Mouse (Mus musculus) liver, postnatal 0 days (tissue): ENCODE measurements at regions not wholly inside any gene's neighbourhood (a gene's known extent, or its start where the extent isn't known, plus 50 kb on each side); places are given as distances from the start of the nearest gene placed in this dataset.

ENCODE experiments used
- ATAC-seq: fragments of 200-750 bp; cut with Nextera tagmentation; 2 replicates; pipeline ENCODE4 v1.8.0; 2017; ENCODE audit warnings: mild to moderate bottlenecking, moderate library complexity
- DNase-seq: peaks from one replicate; pipeline ENCODE4 v3.0.0-alpha.2; 2016
- H3K27ac ChIP-seq: fragments of 300-500 bp; sonication (generic); 2 replicates; pipeline ENCODE4 v1.5.1; 2014; ENCODE audit warnings: antibody characterized with exemption, moderate library complexity, mild to moderate bottlenecking, low read depth
- H3K27me3 ChIP-seq: fragments of 300-500 bp; sonication (generic); 2 replicates; pipeline ENCODE4 v1.6.1; 2014; ENCODE audit warnings: low read length, control low read depth, mixed read lengths; ENCODE audit not compliant: insufficient read depth
- H3K36me3 ChIP-seq: fragments of 300-500 bp; sonication (generic); replicated peaks from 2 replicates; pipeline ENCODE4 v1.6.1; 2014; ENCODE audit warnings: mild to moderate bottlenecking, control low read depth, low read length, moderate library complexity, mixed read lengths; ENCODE audit not compliant: insufficient read depth
- H3K4me1 ChIP-seq: fragments of 300-500 bp; sonication (generic); 2 replicates; pipeline ENCODE4 v1.6.1; 2014; ENCODE audit warnings: antibody characterized with exemption, mild to moderate bottlenecking, control low read depth; ENCODE audit not compliant: insufficient read depth
- H3K4me2 ChIP-seq: fragments of 300-500 bp; sonication (generic); 2 replicates; pipeline ENCODE4 v1.6.1; 2014; ENCODE audit warnings: low read depth, mild to moderate bottlenecking, low read length, moderate library complexity, mixed read lengths
- H3K4me3 ChIP-seq: fragments of 300-500 bp; sonication (generic); 2 replicates; pipeline ENCODE4 v1.5.1; 2014; ENCODE audit warnings: low read depth, low read length
- H3K9ac ChIP-seq: fragments of 300-500 bp; sonication (generic); replicated peaks from 2 replicates; pipeline ENCODE4 v1.6.1; 2014; ENCODE audit warnings: mild to moderate bottlenecking, moderate library complexity
- H3K9me3 ChIP-seq: fragments of 300-500 bp; sonication (generic); 2 replicates; pipeline ENCODE4 v1.6.1; 2016; ENCODE audit warnings: mild to moderate bottlenecking, control low read depth, low read length, mixed read lengths
- CTCF ChIP-seq: sonication (generic); IDR thresholded peaks from 2 replicates; pipeline ENCODE4 v1.5.1; 2016; ENCODE audit warnings: antibody characterized with exemption, low read depth
- EP300 ChIP-seq: IDR thresholded peaks from 2 replicates; pipeline ENCODE4 v1.6.1; 2016; ENCODE audit warnings: antibody characterized with exemption, low read depth, mild to moderate bottlenecking
- WGBS: fragments of 180-500 bp; shearing (Covaris S2); extraction: QIAGEN DNeasy Blood & Tissue Kit; methylation state at CpG from one replicate; pipeline ENCODE4 v1.1.7; 2014; ENCODE audit not compliant: insufficient replicate concordance; 5-methylcytosine and 5-hydroxymethylcytosine counted together

DNA sequence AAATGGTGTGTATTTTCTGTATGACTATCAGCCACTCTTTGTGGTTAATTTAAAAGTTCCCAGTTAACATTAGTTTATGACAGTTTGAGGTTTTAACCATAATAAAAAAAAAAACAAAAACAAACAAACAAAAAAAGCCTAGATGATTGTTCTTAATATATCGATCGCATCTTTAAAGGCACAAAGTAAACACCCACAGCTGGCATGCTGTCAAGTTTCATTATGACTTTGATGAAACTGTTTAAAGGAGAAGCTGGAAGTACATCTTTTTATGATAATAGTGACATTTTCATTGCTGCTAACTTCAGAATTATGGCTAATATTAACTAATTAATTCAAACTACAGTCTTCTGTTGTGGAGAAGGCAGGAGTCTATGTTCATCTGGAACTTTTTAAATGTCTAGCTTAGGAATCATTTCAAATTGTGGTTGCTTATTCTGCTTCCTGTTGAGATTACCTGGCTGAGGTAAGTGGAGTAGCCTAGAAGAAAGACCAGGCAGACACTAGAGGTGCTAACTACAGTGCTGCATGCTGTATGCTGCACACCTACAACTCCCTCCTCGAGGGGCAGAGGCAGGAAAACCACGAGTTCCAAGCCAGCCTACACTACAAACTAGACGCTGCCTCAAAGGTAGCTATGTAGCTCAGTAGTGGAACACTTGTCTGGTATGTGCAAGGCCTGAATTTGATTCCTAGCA, 591.9 kb downstream of the Zfp706 start:
- Histone ChIP-seq H3K4me2 (no peak overlapping the region), H3K9ac (no peak overlapping the region), H3K4me3 (no peak overlapping the region), H3K9me3 (no peaks in the 10 kb centered on the region), H3K4me1 (peaks cover 5% of the 10 kb centered on the region), H3K27ac (no peak overlapping the region), H3K27me3 (no peaks in the 10 kb centered on the region), H3K36me3 (no peaks in the 10 kb centered on the region)
- no peak for ATAC-seq
- TF ChIP-seq CTCF, result no peak
- TF ChIP-seq EP300, result no peak
- 57% methylated on average over 5 of the region's 5 CpGs for WGBS
- no peak for DNase-seq

- Histone ChIP-seq H3K4me3 (no peak overlapping the region), H3K4me2 (no peak overlapping the region), H3K9ac (no peak overlapping the region), H3K9me3 (no peaks in the 10 kb centered on the region), H3K4me1 (no peaks in the 10 kb centered on the region), H3K27ac (no peak overlapping the region), H3K27me3 (no peaks in the 10 kb centered on the region), H3K36me3 (no peaks in the 10 kb centered on the region)
- DNase-seq (no peak), ATAC-seq (no peak)
- 84% methylated on average over 3 of the region's 3 CpGs for WGBS
- no peak for TF ChIP-seq EP300
- no peak for TF ChIP-seq CTCF
These were observed 595.6 kb downstream of the Zfp706 start for GRCm38 (mm10) chr15:36412016-36412415.

DNA sequence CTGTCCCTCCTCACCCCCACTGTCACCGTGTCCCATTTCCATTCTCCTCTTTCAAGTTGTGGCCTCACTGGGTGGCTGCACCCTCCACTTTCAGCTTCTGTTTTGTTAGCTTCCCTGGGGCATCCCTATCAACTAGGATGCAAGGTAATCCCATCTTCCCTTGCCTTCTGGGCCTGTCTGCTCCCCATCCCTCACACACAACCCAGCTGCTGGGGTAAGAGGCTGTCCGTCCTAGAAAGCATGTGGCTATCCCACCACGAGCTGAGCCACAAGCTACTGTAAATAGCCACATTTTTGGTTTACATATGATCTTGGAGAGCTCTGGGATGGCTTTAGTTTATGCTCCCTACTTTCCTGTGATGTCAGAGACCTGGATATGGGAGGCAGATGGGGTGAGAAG, 602.1 kb downstream of the Zfp706 start:
- no peak for DNase-seq
- WGBS, result 71% methylated on average over 3 of the region's 3 CpGs
- no peak overlapping the region for H3K9ac ChIP-seq
- no peak overlapping the region for H3K27ac ChIP-seq
- no peak overlapping the region for H3K4me2 ChIP-seq
- TF ChIP-seq CTCF (no peak), EP300 (no peak)
- H3K27me3 ChIP-seq, result no peaks in the 10 kb centered on the region
- no peaks in the 10 kb centered on the region for H3K36me3 ChIP-seq
- no peak for ATAC-seq
- no peaks in the 10 kb centered on the region for H3K9me3 ChIP-seq
- H3K4me1 ChIP-seq, result peaks cover 3% of the 10 kb centered on the region; the same call in 1 of the 2 replicates
- H3K4me3 ChIP-seq, result no peak overlapping the region

DNA sequence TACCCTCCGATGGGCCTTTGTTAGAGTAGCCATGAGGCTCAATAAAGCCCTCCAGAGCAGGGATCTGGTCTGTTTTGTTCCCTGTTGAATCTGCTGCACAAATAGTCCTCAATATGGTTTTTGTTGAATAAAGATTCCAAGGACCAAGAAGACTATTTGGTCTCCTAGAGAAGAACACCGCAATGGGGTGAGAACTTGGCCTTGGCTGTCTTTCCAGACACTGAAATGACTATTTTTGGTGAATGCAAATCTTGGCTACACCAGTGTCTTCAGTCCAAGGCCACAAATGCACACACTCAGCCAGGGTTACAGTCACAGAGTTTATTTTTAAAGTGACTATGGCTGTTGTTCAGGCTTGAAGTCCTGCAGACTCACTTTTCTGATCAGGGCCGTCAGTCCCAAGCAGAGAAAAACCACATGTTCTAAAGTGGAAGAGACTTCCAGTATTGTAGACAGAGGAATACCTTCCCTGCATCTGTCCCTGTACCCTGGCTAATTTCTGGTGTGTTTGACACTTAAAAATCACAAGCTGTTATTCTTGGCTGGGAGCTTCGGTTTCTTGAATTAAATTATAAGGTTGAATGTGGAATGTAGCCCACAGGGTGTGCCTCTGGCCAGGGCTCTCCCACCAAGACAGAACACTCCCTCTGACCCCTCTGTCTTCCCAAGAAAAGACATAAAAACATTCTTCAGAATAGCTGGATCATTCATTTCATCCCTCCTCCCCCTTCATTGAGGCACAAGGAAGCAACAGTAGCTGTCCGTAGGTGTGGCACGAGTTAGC, 604.0 kb downstream of the Zfp706 start:
- Histone ChIP-seq H3K27ac (no peak overlapping the region), H3K4me3 (no peak overlapping the region), H3K9me3 (no peaks in the 10 kb centered on the region), H3K4me1 (peaks cover 13% of the 10 kb centered on the region; the same call in 1 of the 2 replicates), H3K27me3 (no peaks in the 10 kb centered on the region), H3K9ac (no peak overlapping the region), H3K36me3 (no peaks in the 10 kb centered on the region), H3K4me2 (no peak overlapping the region)
- no peak for DNase-seq
- 76% methylated on average over 6 of the region's 6 CpGs for WGBS
- TF ChIP-seq CTCF (no peak), EP300 (no peak)
- no peak for ATAC-seq

- H3K27ac ChIP-seq, result no peak overlapping the region
- TF ChIP-seq EP300, result no peak
- no peak for TF ChIP-seq CTCF
- 78% methylated on average over 1 of the region's 1 CpGs for WGBS
- H3K9ac ChIP-seq, result no peak overlapping the region
- H3K9me3 ChIP-seq, result no peaks in the 10 kb centered on the region
- ATAC-seq, result no peak
- H3K36me3 ChIP-seq, result no peaks in the 10 kb centered on the region
- no peak for DNase-seq
- no peaks in the 10 kb centered on the region for H3K27me3 ChIP-seq
- H3K4me2 ChIP-seq, result no peak overlapping the region
- peaks cover 13% of the 10 kb centered on the region; the same call in 1 of the 2 replicates for H3K4me1 ChIP-seq
- no peak overlapping the region for H3K4me3 ChIP-seq
These were observed 605.5 kb downstream of the Zfp706 start for GRCm38 (mm10) chr15:36402051-36402450.

DNA sequence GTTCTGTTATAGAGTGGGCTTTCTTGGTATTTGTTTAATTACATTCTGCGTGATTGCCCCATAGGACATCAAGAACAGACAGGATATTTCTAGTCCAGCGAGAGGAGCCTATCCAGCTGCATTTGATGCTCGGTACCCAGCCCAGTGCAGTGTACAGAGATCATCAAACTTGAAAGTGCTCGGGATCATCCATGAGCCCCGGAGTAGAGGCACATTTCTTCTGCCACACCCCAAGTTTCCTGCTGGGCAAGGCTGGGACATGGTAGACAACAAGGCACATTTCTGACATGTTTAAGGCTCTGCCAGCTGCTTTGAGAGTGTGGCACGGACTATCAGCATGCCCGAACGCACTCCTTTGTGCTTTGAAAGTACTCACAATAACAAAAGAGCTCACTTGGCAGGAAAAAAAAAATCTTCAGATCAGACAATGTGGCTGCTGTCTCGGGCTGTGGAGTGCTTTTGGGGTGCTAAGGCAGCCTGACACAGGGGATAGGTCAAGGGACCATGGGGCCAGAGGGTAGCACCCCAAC, 607.2 kb downstream of the Zfp706 start:
- Histone ChIP-seq H3K4me3 (no peak overlapping the region), H3K27me3 (no peaks in the 10 kb centered on the region), H3K4me2 (no peak overlapping the region), H3K9ac (no peak overlapping the region), H3K9me3 (no peaks in the 10 kb centered on the region), H3K4me1 (peaks cover 23% of the 10 kb centered on the region), H3K27ac (no peak overlapping the region), H3K36me3 (no peaks in the 10 kb centered on the region)
- 74% methylated on average over 9 of the region's 9 CpGs for WGBS
- ATAC-seq (no peak), DNase-seq (no peak)
- TF ChIP-seq CTCF (no peak), EP300 (no peak)
